Comparison of ENCODE assay signal across 10 mouse cellular contexts in genomic region chr2:169962231-169962600, GRCm38 (mm10).
DNase-seq lines count a peak whose midpoint lies in the region; ATAC-seq lines count a peak whose summit lies in the region.
"Had no signal": no experiment of that assay in that cellular context is flagged by ENCODE, and none has a peak within 500 bp of the region (broad histone marks: within the 10 kb centered on the region; RNA-seq: fewer than 3 reads in every experiment).

No protein-coding gene starts in this region.

- peak overlapping the region; percentile 66 for H3K4me2 ChIP-seq in kidney, embryonic 15.5 days
- peak overlapping the region; percentile 75 for H3K4me2 ChIP-seq in midbrain, embryonic 15.5 days
- H3K4me2 ChIP-seq: liver, embryonic 15.5 days had no signal

- no peak for DNase-seq in kidney, adult 9 months
- peak; percentile 18 for DNase-seq in embryo, embryonic 11 days
- peak; percentile 15 for DNase-seq in hindbrain, embryonic 10.5 days (ENCODE audit: low spot score)
- DNase-seq in cerebellum, postnatal 36 days, result no peak
- no peak for DNase-seq in lung, postnatal 25 days (ENCODE audit: low spot score)

- no peak for ATAC-seq in kidney, embryonic 15.5 days (replicated peaks; ENCODE audit: low FRiP score)
- peak; percentile 22; the same call in 1 of the 2 replicates for ATAC-seq in midbrain, embryonic 15.5 days (replicated peaks)
- ATAC-seq in activated CD4-positive, CD25-positive, alpha-beta regulatory T cell, adult 4 months, result no peak

- H3K27me3 ChIP-seq in kidney, embryonic 15.5 days, result no peaks in the 10 kb centered on the region
- peaks cover 11% of the 10 kb centered on the region for H3K27me3 ChIP-seq in hindbrain, embryonic 10.5 days (ENCODE audit: insufficient read depth, poor library complexity, severe bottlenecking)
- H3K27me3 ChIP-seq in midbrain, embryonic 15.5 days (replicated peaks), result no peaks in the 10 kb centered on the region

- H3K9me3 ChIP-seq in kidney, embryonic 15.5 days (replicated peaks), result no peaks in the 10 kb centered on the region
- H3K9me3 ChIP-seq in hindbrain, embryonic 10.5 days, result no peaks in the 10 kb centered on the region
- no peaks in the 10 kb centered on the region for H3K9me3 ChIP-seq in midbrain, embryonic 15.5 days
- H3K9me3 ChIP-seq: liver, embryonic 15.5 days had no signal

- H3K4me1 ChIP-seq in kidney, embryonic 15.5 days, result peaks cover 28% of the 10 kb centered on the region
- peaks cover 27% of the 10 kb centered on the region for H3K4me1 ChIP-seq in hindbrain, embryonic 10.5 days (replicated peaks)
- peaks cover 28% of the 10 kb centered on the region for H3K4me1 ChIP-seq in midbrain, embryonic 15.5 days
- H3K4me1 ChIP-seq: liver, embryonic 15.5 days had no signal

- peak overlapping the region; percentile 29; the same call in 1 of the 2 replicates for H3K4me3 ChIP-seq in kidney, embryonic 15.5 days (replicated peaks)
- H3K4me3 ChIP-seq in hindbrain, embryonic 10.5 days, result peak overlapping the region; percentile 49
- peak overlapping the region; percentile 33 for H3K4me3 ChIP-seq in midbrain, embryonic 15.5 days
- H3K4me3 ChIP-seq: liver, embryonic 15.5 days had no signal

- WGBS in kidney, embryonic 15.5 days, result 50% methylated on average over 8 of the region's 8 CpGs
- 34% methylated on average over 8 of the region's 8 CpGs for WGBS in hindbrain, embryonic 10.5 days
- 21% methylated on average over 8 of the region's 8 CpGs for WGBS in midbrain, embryonic 15.5 days

- H3K9ac ChIP-seq in kidney, embryonic 15.5 days, result no peak overlapping the region
- H3K9ac ChIP-seq in midbrain, embryonic 15.5 days, result peak overlapping the region; percentile 27; the same call in 1 of the 2 replicates
- H3K9ac ChIP-seq: liver, embryonic 15.5 days had no signal

- no peaks in the 10 kb centered on the region for H3K36me3 ChIP-seq in kidney, embryonic 15.5 days
- H3K36me3 ChIP-seq in hindbrain, embryonic 10.5 days, result no peaks in the 10 kb centered on the region
- no peaks in the 10 kb centered on the region for H3K36me3 ChIP-seq in midbrain, embryonic 15.5 days (replicated peaks)
- H3K36me3 ChIP-seq: G1E; liver, embryonic 15.5 days had no signal

- no peak overlapping the region for H3K27ac ChIP-seq in kidney, embryonic 15.5 days
- H3K27ac ChIP-seq in hindbrain, embryonic 10.5 days, result peak overlapping the region; percentile 75; the same call in 1 of the 2 replicates
- H3K27ac ChIP-seq in midbrain, embryonic 15.5 days, result peak overlapping the region; percentile 48
- H3K27ac ChIP-seq: liver, embryonic 15.5 days had no signal

Comparison
In these comparisons a context has a peak if more than half of its experiments do, and no peak if none do; other contexts are left out.
1. DNase-seq: peak in embryo, embryonic 11 days (single experiment) and hindbrain, embryonic 10.5 days (single experiment); none in kidney, adult 9 months (single experiment), cerebellum, postnatal 36 days (0 of 2) and lung, postnatal 25 days (single experiment).
2. Peak in every context shown above with its lines, with median percentiles within 50 percentile points of each other: H3K4me3 ChIP-seq.